Mouse (Mus musculus) macrophage (primary cell): ENCODE measurements around the gene BC053393. TPM values are rescaled to one million over a fixed set of nuclear protein-coding genes. Genes with fewer than 3 reads are reported as not detected.
"Not testable (repeated sequence)": the region's sequence is repeated elsewhere in the genome, so short reads cannot be mapped to it uniquely, and the experiment has no call there.

Experiments
- H3K27ac ChIP-seq: fragments of 350-480 bp; formaldehyde crosslinking; 2 replicates; pipeline ENCODE4 v1.9.0; 2021
- H3K36me3 ChIP-seq: fragments of 350-480 bp; formaldehyde crosslinking; 2 replicates; pipeline ENCODE4 v1.9.0; 2021; ENCODE audit errors: inconsistent target
- H3K4me3 ChIP-seq: fragments of 350-480 bp; formaldehyde crosslinking; 2 replicates; pipeline ENCODE4 v1.9.0; 2021; ENCODE audit errors: inconsistent target
- H3K79me2 ChIP-seq: fragments of 350-480 bp; formaldehyde crosslinking; 2 replicates; pipeline ENCODE4 v1.9.0; 2021; ENCODE audit errors: inconsistent target
- WGBS: methylation state at CpG from one replicate; pipeline ENCODE4 v1.1.7; 2026; ENCODE audit warnings: inconsistent platforms; ENCODE audit not compliant: missing documents; 5-methylcytosine and 5-hydroxymethylcytosine counted together
- polyA plus RNA-seq: library from polyadenylated mRNA; stranded (reverse); fragments of 250-400 nt; gene quantifications from 3 replicates; pipeline ENCODE4 v1.2.4, GENCODE M21; 2018; ENCODE audit warnings: inconsistent platforms

Gene BC053393
- polyA plus RNA-seq, 1 experiment from 2014 or later = not detected

DNA sequence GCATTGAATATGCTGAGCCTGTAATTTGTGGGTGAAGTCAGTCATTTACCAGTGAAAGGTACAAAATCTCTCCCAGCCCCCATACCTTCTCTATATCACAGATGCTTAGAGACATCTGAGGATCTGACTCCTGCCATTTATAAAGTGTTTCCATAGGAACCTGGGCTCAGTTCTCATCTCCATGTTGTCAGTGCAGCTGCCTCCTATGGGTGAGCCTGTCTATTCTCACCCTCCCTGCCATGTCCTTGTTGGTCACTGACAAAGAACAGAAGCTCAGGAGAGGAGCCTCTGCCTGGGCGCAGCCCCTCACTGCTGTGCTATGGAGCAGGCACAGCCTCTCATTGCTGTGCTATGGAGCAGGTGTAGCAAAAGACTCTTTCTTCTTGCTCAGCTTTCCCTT lies 48.6 kb downstream of the BC053393 start:
- 92% methylated on average over 1 of the region's 1 CpGs for WGBS
- Histone ChIP-seq H3K4me3 (no peak overlapping the region), H3K27ac (no peak overlapping the region)

DNA sequence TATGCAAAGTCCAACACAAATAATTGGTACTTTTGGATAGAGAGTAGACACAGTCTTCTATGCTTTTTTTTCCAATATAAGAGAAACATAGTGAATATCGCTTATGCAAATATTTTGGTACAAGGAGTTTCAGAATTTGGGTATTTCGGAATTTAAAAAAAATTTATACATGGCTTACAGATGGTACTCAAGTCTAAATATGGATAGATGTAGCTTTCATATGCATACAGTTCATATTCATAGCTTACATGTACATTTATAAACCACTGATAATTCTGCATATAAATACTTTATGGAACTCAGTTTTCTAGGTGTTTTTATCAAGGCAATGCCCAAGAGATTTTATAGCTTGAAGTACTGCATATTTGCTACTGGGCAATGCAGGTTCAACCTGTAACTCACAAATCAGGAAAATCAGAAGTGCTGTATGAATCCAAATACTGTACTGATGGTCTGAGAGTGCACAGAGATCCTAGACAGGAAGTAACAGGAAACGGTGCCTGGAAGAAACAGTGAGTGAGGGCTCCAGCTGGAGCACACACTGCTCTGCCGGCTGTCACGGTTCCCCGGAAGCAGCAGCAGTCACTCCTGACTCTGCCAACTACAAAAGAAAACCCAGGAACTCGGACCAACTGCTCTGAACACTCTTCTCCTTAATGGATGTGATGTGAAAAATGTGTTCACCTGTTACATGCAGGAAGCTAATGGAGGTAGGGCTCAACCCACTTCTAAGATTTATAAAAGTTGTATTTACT lies 49.3 kb downstream of the BC053393 start:
- no peak overlapping the region for H3K27ac ChIP-seq
- H3K79me2 ChIP-seq = no peaks in the 10 kb centered on the region
- no peak overlapping the region for H3K4me3 ChIP-seq
- WGBS = 46% methylated on average over 7 of the region's 7 CpGs
- H3K36me3 ChIP-seq = no peaks in the 10 kb centered on the region

More for the DNA sequence above, 48.6 kb downstream of the BC053393 start:
- Histone ChIP-seq H3K36me3 (no peaks in the 10 kb centered on the region), H3K79me2 (no peaks in the 10 kb centered on the region)

DNA sequence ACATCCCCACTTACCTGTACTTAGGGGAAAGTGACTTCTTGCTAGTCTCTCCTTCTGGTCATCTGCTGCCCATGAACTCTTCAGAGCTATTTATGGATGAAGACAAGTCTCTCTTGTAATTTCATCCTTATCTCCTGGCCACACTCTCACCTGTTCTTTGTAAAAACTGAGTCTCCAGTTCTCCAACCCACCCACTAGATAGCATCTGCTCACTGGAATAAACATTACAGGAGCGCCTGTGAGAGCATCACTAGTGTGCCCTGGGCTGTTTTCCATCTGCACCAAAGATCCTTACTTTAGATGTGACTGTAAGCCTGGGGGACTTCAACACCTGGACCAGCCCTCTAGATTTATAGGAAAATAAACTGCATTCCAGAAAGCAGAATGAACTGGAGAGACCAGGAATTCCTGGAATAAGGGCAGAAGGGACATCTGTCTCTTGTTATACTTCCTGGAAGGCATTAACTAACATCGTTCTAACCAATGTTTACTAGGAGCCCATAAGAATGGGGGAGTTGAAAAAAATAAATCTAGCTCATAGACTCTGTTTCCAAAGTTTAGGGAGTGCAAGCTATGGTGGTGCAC lies 58.0 kb downstream of the BC053393 start, which contains the start of gene Dppa1:
Gene Dppa1 (minus strand): TSS at position 51 of the 585 bp plus-strand sequence.
- Histone ChIP-seq H3K79me2 (no peaks in the 10 kb centered on the region), H3K36me3 (no peaks in the 10 kb centered on the region), H3K4me3 (no peak within 1 kb of the TSS), H3K27ac (no peak within 1 kb of the TSS)
- WGBS = 82% methylated on average over 2 of the region's 2 CpGs

DNA sequence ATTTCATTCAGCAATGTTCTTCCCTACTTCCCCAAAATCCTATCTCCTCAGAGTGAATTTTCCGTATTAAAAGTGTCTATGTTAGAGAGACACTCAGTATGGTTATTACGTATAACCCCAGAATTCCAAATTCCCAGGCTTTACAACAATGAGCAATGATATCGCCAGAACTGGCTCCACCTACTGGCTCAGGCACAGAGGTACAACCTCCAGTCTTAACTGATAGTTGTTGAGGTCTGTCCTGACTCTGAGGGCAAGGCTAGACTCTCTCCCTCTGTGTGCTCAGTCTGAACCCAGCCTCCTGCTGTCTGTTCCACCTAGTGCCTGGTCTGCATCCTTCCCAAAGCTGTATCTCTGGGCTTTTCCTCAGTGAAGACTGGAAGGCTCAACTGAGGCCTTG lies 60.3 kb downstream of the BC053393 start:
- H3K27ac ChIP-seq = no peak overlapping the region
- H3K79me2 ChIP-seq = no peaks in the 10 kb centered on the region
- 26% methylated on average over 3 of the region's 3 CpGs for WGBS
- no peaks in the 10 kb centered on the region for H3K36me3 ChIP-seq
- H3K4me3 ChIP-seq = no peak overlapping the region

DNA sequence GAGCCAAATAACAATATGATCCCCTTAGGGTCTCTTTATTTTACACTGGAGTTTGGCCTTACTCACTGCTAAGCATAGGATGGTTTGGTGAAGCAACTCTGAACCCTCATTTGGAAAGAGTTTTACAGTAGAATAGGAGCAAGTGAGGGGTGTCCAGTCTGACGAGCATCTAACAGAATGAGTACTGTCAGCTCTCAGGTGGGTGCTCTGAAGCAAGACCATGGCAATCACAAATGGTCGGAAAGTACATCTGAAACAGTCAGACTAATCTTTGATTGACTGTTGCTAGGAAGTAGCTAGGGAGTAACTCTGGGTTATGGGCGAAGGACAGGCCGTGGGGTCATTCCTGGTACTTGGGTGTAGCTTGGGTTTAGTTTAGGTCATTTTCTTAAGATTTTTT lies 64.2 kb downstream of the BC053393 start:
- not testable (repeated sequence) for H3K36me3 ChIP-seq, H3K4me3 ChIP-seq, H3K27ac ChIP-seq, H3K79me2 ChIP-seq
- WGBS = 92% methylated on average over 4 of the region's 4 CpGs

DNA sequence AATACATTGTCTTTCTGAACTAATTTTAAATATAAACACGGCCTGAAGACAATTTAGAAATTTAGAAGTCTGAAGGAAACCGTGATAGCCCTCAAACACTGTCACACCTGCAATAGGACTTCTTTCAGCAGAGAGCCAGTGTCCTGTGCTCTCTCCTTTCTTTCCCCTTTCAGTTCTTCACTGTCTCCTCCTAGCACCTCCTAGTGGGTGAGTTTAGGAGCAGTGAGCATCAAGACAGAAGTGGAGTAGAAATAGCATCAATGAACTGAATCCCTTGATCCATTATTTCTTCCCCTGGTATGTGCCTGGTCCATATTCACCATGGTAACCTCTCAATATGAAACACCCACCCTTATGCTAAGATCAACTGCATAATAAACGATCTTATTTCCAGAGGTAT lies 65.2 kb downstream of the BC053393 start:
- H3K27ac ChIP-seq = no peak overlapping the region
- no peaks in the 10 kb centered on the region for H3K36me3 ChIP-seq
- WGBS = 86% methylated on average over 3 of the region's 3 CpGs
- no peaks in the 10 kb centered on the region for H3K79me2 ChIP-seq
- no peak overlapping the region for H3K4me3 ChIP-seq

Other genes with a start within 250 kb of the BC053393 start
- gene Itk, start 182.0 kb upstream of the BC053393 start, polyA plus RNA-seq = 0.17 TPM in 1 of 3 replicates, not detected in the others
- gene Fam71b, start 175.0 kb upstream of the BC053393 start, polyA plus RNA-seq = not detected in 3 replicates
- 27.5 to 43.6 TPM (median 39.4 TPM) in 3 replicates for gene Med7, start 134.6 kb upstream of the BC053393 start, polyA plus RNA-seq
- 18.7 to 40.5 TPM (median 38.9 TPM) in 3 replicates for gene Havcr2, start 116.6 kb upstream of the BC053393 start, polyA plus RNA-seq
- not detected in 3 replicates for gene Gm12169, start 47.3 kb upstream of the BC053393 start, polyA plus RNA-seq
- not detected in 3 replicates for gene Dppa1, start 57.7 kb downstream of the BC053393 start, polyA plus RNA-seq
- not detected in 3 replicates for gene Timd2, start 135.5 kb downstream of the BC053393 start, polyA plus RNA-seq
- 0.32 TPM in 1 of 3 replicates, not detected in the others for gene Havcr1, start 163.5 kb downstream of the BC053393 start, polyA plus RNA-seq
- 0.13 to 0.42 TPM (median 0.15 TPM) in 3 replicates for gene Timd4, start 239.3 kb downstream of the BC053393 start, polyA plus RNA-seq